Mouse (Mus musculus) forebrain, postnatal 0 days (tissue): ENCODE data around the gene Arl6ip5. TPM values are rescaled to one million over a fixed set of nuclear protein-coding genes. Genes with fewer than 3 reads are reported as not detected.
A peak's percentile ranks its signal among the peaks of the same experiment; 100 is the strongest.

Experiments
- ATAC-seq: fragments of 200-750 bp; cut with Nextera tagmentation; 2 replicates; pipeline ENCODE4 v1.8.0; 2017; ENCODE audit warnings: mild to moderate bottlenecking, moderate library complexity
- DNase-seq: peaks from one replicate; pipeline ENCODE4 v3.0.0-alpha.2; 2015
- H3K27ac ChIP-seq: fragments of 300-500 bp; sonication (generic); 2 replicates; pipeline ENCODE4 v1.5.1; 2014; ENCODE audit warnings: low read depth, mild to moderate bottlenecking, antibody characterized with exemption, low read length, moderate library complexity, mixed read lengths
- H3K27me3 ChIP-seq: fragments of 300-500 bp; sonication (generic); 2 replicates; pipeline ENCODE4 v1.6.1; 2014; ENCODE audit warnings: mild to moderate bottlenecking, low read length, mixed read lengths; ENCODE audit not compliant: insufficient read depth
- H3K36me3 ChIP-seq: fragments of 300-500 bp; sonication (generic); 2 replicates; pipeline ENCODE4 v1.6.1; 2014; ENCODE audit warnings: mild to moderate bottlenecking, moderate library complexity; ENCODE audit not compliant: insufficient read depth
- H3K4me1 ChIP-seq: fragments of 300-500 bp; sonication (generic); 2 replicates; pipeline ENCODE4 v1.6.1; 2014; ENCODE audit warnings: antibody characterized with exemption; ENCODE audit not compliant: insufficient read depth
- H3K4me2 ChIP-seq: fragments of 300-500 bp; sonication (generic); 2 replicates; pipeline ENCODE4 v1.6.1; 2014; ENCODE audit warnings: low read depth, mild to moderate bottlenecking, moderate library complexity
- H3K4me3 ChIP-seq: fragments of 300-500 bp; sonication (generic); 2 replicates; pipeline ENCODE4 v1.5.1; 2014; ENCODE audit warnings: low read depth, low read length, mixed read lengths
- H3K9ac ChIP-seq: fragments of 300-500 bp; sonication (generic); 2 replicates; pipeline ENCODE4 v1.6.1; 2014; ENCODE audit warnings: mild to moderate bottlenecking
- H3K9me3 ChIP-seq: fragments of 300-500 bp; sonication (generic); 2 replicates; pipeline ENCODE4 v1.6.1; 2016; ENCODE audit warnings: low read length
- CTCF ChIP-seq: sonication (generic); IDR thresholded peaks from 2 replicates; pipeline ENCODE4 v1.5.1; 2016; ENCODE audit warnings: antibody characterized with exemption, control low read depth, low read depth
- WGBS: fragments of 180-500 bp; shearing (Covaris S2); extraction: QIAGEN DNeasy Blood & Tissue Kit; methylation state at CpG from one replicate; pipeline ENCODE4 v1.1.7; 2014; 5-methylcytosine and 5-hydroxymethylcytosine counted together
- polyA plus RNA-seq: library from polyadenylated mRNA; unstranded; fragments of >200 nt; fragmentation: Nextera tagmentation; extraction: Ambion mirVana; gene quantifications from 2 replicates; pipeline ENCODE4 v1.2.1, GENCODE M21; 2015
- total RNA-seq: library from RNA; depleted of rRNA; stranded (reverse); fragments of >200 nt; gene quantifications from 2 replicates; pipeline ENCODE4 v1.2.3, GENCODE M21; 2014; rRNA removed

The Arl6ip5 gene
- total RNA-seq: 101 and 121 TPM in 2 replicates
- polyA plus RNA-seq: 144 and 146 TPM in 2 replicates

DNA sequence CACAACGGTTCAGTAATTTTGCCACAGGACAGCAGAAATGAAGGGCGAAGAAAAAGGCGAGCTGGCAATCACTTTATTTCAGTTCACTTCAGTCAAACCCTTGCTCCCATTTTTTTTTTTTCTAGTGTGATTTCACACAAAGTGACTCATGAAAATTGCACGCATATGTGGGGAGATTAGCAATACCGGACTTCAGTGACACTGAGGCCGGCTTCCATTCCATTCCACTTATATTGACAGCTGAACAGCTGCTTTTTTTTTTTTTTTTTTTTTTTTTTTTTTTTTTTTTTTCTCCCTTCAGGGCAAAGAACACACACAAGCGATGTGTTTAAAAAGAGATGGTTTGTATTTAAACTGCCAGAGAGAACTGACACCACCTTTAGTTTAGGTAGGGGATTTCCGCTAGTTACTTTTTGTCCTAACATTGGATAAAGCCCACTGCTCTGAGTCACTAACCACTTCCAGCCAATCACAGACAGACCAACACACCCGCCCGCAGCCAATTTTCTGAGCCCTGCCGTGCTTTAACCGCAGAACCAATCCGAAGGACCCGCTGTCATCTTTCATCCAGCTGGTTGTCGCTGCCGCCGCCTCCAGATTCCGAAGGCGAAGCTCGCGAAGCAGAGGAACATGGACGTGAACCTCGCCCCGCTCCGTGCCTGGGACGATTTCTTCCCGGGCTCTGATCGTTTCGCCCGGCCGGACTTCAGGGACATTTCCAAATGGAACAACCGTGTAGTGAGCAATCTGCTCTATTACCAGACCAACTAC, at the start of gene Arl6ip5:
TSS of gene Arl6ip5 (plus strand) at position 499 of the 771 bp plus-strand sequence.
- peak; percentile 88 for ATAC-seq
- WGBS: 8% methylated on average over 32 of the region's 32 CpGs

DNA sequence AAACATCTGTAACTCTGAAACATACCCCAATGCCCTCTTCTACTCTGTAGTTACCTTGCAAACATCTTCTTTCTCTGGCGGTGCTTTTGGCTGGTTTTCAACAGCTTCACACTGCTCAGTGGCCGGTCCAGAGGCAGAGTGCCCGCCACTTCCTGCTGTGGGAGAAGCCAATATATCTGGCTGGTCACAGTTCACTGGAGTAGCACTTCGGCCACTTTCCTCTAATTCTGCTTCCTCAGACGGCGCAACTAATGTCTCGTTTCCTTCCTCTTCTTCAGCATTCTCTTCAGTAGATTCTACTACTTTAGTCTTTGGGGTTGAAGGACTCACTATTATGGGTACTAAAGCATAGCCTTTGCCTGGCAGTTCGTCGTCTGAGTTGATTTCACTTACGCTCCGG, 34.8 kb upstream of the Arl6ip5 start:
- Histone ChIP-seq H3K9me3 (no peaks in the 10 kb centered on the region), H3K36me3 (peaks cover 13% of the 10 kb centered on the region), H3K4me1 (peaks cover 12% of the 10 kb centered on the region), H3K9ac (no peak overlapping the region), H3K27me3 (no peaks in the 10 kb centered on the region), H3K27ac (no peak overlapping the region), H3K4me2 (no peak overlapping the region), H3K4me3 (no peak overlapping the region)
- ATAC-seq (no peak), DNase-seq (no peak)
- TF ChIP-seq CTCF: no peak
- WGBS: 81% methylated on average over 11 of the region's 11 CpGs

More for the DNA sequence above, at the start of gene Arl6ip5:
- no peaks in the 10 kb centered on the region for H3K27me3 ChIP-seq
- H3K4me2 ChIP-seq: peak within 1 kb of the TSS; percentile 82
- H3K9ac ChIP-seq: peak within 1 kb of the TSS; percentile 62
- no peaks in the 10 kb centered on the region for H3K9me3 ChIP-seq
- H3K4me1 ChIP-seq: peaks cover 13% of the 10 kb centered on the region; the same call in 1 of the 2 replicates
- DNase-seq: peak; percentile 94
- H3K36me3 ChIP-seq: peaks cover 5% of the 10 kb centered on the region
- H3K4me3 ChIP-seq: peak within 1 kb of the TSS; percentile 61
- TF ChIP-seq CTCF: 0 out of 2 replicates have a peak, but pooled peaks have one; percentile 11
- peak within 1 kb of the TSS; percentile 17; the same call in 1 of the 2 replicates for H3K27ac ChIP-seq

DNA sequence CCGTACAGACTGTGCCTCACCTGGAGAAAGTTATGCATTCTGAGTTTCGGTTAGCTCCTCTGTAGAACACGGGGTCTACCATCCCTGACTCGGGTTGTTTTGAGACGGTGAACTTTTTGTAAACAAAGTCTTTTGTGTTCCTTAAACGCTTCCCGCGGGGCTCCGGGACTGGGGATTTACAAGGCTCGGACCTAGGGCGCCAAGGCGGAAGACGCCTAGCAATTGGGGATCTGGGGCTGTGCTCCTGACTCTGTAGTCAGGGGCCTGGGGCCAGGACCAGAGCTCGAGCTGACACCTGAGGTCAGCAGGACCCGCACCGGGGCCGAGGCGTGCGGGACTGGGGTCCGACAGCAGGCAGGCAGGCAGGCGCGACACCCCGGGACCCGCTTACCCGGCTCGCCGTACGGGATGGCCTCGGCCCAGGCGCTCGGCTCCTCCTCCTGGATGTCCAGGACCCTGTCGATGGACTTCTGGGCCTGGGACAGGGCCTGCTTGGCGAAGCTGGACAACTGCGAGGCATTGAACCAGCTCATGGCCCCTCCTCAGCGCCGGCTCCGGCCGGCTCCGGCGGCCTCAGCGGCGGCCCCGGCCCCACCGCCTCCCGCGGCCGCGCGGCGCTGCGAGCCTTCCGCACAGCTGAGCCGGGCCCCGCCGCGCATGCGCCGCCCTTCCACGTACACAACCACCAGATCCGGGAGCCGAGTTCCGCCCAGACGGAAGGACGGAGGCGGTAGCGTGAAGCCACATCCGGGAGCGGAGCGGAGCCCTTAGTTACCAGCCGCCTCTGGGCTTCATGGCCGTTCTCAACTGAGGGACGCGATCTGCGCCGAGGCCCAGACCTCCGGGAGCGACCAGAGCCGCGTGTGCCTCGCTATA, 31.8 kb upstream of the Arl6ip5 start, which contains the start of gene Tmf1:
TSS of gene Tmf1 (minus strand) at position 632 of the 876 bp plus-strand sequence.
- Histone ChIP-seq H3K27ac (peak within 1 kb of the TSS; percentile 72), H3K36me3 (peaks cover 8% of the 10 kb centered on the region), H3K4me3 (peak within 1 kb of the TSS; percentile 91), H3K9ac (peak within 1 kb of the TSS; percentile 80), H3K4me2 (peak within 1 kb of the TSS; percentile 81), H3K4me1 (peaks cover 12% of the 10 kb centered on the region), H3K27me3 (no peaks in the 10 kb centered on the region), H3K9me3 (no peaks in the 10 kb centered on the region)
- no peak for TF ChIP-seq CTCF
- peak; percentile 99 for ATAC-seq
- 2% methylated on average over 80 of the region's 80 CpGs for WGBS
- peak; percentile 96 for DNase-seq

DNA sequence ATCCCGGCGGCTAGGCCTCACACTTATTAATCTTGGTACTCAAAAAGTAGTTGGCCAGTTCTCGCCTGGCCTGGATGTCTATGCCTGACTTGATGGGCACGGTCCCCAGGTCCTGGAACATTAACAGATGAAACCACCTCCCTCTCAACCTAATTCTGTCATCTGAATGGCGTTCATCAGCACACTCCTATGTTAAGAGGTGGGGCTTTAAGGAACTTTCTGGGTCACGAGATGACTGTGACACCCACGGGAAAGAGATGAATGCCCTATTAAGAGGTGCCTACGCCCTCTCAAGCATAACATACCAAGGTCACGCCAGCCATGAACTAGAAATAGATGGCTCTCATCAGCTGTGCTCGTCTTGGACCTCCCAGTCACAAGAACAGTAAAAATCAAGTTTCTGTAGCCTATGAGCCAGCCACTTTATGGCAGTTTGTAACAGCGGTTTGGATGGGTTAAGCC, 31.1 kb upstream of the Arl6ip5 start:
- Histone ChIP-seq H3K4me2 (peak overlapping the region; percentile 81), H3K27me3 (no peaks in the 10 kb centered on the region), H3K9ac (peak overlapping the region; percentile 80), H3K4me3 (peak overlapping the region; percentile 91), H3K9me3 (no peaks in the 10 kb centered on the region), H3K36me3 (peaks cover 10% of the 10 kb centered on the region), H3K27ac (peak overlapping the region; percentile 72), H3K4me1 (peaks cover 12% of the 10 kb centered on the region)
- whole genome bisulfite sequencing: 9% methylated on average over 11 of the region's 11 CpGs
- ATAC-seq (peak; percentile 53), DNase-seq (no peak)
- TF ChIP-seq CTCF: no peak

DNA sequence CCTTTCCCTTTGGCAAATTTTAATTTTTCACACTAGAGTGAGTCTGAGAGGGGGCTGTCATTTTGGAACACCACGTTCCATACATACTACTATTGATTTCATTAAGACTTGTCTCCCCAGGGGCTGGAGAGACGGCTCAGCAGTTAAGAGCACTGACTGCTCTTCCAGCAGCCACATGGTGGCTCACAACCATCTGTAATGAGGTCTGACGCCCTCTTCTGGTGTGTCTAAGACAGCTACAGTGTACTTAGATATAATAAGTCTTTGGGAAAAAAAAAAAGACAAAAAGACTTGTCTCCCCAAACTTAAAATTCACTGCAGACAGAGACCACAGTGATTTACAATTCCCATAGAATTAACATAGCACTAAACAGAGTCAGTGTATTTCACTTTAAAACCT, 10.1 kb upstream of the Arl6ip5 start:
- ATAC-seq (no peak), DNase-seq (no peak)
- Histone ChIP-seq H3K27ac (no peak overlapping the region), H3K9ac (no peak overlapping the region), H3K27me3 (no peaks in the 10 kb centered on the region), H3K4me2 (no peak overlapping the region), H3K9me3 (no peaks in the 10 kb centered on the region), H3K4me3 (no peak overlapping the region), H3K36me3 (peaks cover 18% of the 10 kb centered on the region), H3K4me1 (peaks cover 8% of the 10 kb centered on the region; the same call in 1 of the 2 replicates)
- TF ChIP-seq CTCF: peak; percentile 51
- 48% methylated on average over 3 of the region's 3 CpGs for WGBS

DNA sequence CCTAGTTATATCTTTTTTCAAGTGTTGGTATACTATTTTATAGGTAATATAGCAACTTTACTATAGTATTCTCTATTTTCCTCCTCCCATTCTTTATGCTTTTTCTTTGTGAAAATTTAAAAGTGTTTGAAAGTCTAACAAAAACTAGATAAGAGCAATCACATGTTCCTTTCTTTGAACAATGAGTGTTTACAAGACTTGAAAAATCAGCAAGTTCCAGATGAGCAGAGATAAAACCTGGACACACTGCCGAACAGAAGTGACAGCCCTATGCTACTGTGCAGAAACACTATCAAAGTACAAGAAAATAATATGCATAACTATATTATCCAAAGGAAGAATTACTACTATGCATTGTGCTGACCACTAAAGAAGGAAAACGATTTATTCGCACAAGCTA, 8.0 kb upstream of the Arl6ip5 start:
- Histone ChIP-seq H3K27ac (no peak overlapping the region), H3K27me3 (no peaks in the 10 kb centered on the region), H3K4me2 (no peak overlapping the region), H3K9ac (no peak overlapping the region), H3K4me1 (peaks cover 8% of the 10 kb centered on the region; the same call in 1 of the 2 replicates), H3K36me3 (peaks cover 6% of the 10 kb centered on the region; the same call in 1 of the 2 replicates), H3K9me3 (no peaks in the 10 kb centered on the region), H3K4me3 (no peak overlapping the region)
- TF ChIP-seq CTCF: no peak
- DNase-seq (no peak), ATAC-seq (no peak)
- 92% methylated on average over 3 of the region's 3 CpGs for WGBS
